Mouse (Mus musculus): ENCODE measurements around the gene Rftn1.
A peak's percentile ranks its signal among the peaks of the same experiment; 100 is the strongest.
"Not testable (repeated sequence)": the region's sequence is repeated elsewhere in the genome, so short reads cannot be mapped to it uniquely, and the experiment has no call there.

Gene Rftn1

GRCm38 (mm10) chr17:50190131-50191015 lies at the start of gene Rftn1:
Rftn1 (minus strand) TSS chr17:50190674.
- DNase-seq (ENCODE audit: low read depth in 2 of 2, low spot score in 2 of 2) = peak; percentile 48 to 66

DNA sequence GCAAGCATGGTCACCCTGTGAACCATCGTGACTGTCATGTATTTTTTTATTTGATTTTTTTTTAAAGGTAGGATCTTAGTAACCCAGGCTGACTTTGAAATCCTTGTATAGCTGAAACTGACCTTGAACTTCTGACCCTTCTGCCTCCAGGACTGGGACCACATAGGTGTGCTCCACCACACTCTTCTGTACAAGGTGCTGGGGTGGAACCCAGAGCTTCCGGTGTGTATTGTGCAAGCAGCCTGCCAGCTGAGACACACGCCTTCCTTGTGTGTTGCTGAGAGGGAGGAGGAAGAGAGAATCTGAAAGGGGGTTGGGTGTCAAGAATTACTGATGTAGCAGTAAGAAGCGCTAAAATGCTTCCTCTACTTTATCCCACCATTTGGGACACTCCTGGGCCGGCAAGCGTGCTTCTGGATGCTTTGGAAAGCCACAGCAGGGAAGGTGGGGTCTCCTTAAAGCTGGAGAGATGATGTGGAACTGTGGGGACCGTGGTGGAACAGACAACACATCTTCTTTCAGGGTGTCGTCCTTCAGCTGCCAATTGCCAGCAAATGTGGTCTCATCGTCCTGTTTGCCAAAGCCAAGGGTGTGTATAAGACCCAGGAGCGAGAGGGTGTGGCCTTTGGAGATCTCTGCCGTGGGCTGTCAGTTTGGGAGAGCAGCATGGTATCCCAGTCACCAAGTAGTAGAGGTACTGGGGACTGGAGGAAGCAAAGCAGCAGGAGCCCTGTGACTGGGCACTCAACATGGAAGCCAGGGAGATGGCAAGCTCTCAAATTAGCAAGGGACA lies 47.5 kb upstream of the Rftn1 start:
- no peak for DNase-seq (ENCODE audit: low read depth in 2 of 2, low spot score in 2 of 2)

GRCm38 (mm10) chr17:50237436-50237709 lies 46.9 kb upstream of the Rftn1 start:
- peak; percentile 65 to 72 for DNase-seq (ENCODE audit: low read depth in 2 of 2, low spot score in 2 of 2)

DNA sequence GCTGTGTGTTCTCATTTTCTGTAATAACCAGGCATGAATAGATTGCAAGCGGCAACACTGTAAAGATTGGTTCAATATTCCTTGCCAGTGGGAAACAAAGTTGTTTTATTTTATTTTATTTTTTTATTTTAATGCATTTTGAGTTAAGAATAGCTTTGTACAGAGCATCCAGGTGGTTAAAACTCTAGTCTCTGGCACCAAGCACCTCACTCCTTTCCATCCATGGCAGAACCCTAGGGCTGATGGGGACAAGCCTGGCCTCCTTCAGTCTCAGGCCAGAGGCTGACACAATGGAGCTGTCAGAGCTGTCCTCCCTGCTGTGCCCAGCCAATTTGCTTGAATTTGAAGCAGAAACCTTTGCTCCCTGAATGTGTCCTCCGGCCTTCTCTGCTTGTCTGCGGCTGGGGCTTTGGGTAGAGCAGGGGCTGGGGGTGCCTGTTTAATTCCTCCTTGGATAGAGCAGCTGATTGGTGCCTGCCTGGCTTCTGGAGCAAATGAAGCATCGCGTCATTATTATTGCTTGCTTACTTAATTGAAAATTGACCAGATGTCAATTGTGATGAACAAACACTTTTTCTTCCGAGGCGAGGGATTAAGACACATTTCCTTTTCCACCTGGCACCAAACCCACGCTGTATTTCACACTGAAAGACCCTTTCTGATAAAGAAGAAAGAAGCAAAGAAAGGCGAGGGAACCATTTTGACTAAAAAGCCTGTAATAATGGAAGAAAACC lies 46.4 kb upstream of the Rftn1 start:
- no peak for DNase-seq (ENCODE audit: low read depth in 2 of 2, low spot score in 2 of 2)

DNA sequence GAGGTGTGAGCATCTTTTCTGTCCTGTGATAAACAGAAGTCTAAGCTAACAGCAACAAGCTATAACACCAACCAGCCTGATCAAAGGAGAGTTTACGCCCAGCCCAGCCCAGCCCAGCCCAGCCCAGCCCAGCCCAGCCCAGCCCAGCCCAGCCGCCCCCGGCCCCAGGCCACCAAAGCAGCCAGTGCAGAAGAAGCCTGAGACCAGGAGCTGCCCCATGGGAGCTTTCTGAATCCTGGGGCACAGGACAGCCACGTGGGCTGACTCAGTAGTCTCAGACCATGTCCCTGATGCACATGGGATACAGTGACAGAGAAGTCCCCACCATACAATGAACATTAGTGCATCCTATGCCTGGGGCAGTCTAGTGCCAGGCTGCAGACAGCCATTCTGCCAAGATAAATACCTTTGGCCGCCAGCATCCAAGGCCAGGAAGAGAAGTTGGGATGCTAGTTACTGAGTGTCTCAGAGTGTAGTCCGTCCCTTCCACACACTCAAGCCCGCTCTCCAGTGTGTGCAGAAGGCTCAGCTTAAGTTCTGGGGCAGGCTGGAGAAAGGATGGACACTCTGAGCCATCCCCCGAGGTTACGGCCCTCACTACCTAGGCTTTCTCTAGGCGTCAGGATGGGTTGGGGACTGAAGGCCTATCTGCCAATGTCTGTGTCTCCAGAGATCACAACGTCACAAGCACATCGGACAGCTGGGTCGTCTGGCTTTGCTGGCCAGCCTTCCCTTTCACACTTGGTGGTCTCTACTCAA lies 45.6 kb upstream of the Rftn1 start:
- no peak for DNase-seq (ENCODE audit: low read depth in 2 of 2, low spot score in 2 of 2)

DNA sequence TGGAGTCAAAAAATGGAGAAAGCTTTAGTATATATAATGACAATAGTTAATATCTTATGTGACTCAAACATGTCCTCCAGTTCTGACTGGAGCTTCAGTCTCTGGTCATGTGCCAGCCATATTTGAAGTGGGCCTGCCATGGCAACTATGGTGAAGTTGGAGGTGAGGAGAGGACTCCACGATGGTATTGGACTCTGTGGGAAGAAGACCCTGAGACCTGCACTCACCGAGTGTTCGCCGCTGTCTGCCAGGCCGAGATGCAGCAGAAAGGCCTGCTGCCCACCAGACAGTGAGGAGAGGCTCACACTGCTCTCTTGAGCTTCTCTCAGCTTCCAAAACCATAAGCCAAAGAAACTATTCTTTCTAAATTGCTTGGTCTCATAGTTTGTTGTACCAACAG lies 43.5 kb upstream of the Rftn1 start:
- DNase-seq (ENCODE audit: low read depth in 2 of 2, low spot score in 2 of 2) = no peak

GRCm38 (mm10) chr17:50232821-50233220 lies 42.3 kb upstream of the Rftn1 start:
- DNase-seq (ENCODE audit: low read depth in 2 of 2, low spot score in 2 of 2) = no peak

DNA sequence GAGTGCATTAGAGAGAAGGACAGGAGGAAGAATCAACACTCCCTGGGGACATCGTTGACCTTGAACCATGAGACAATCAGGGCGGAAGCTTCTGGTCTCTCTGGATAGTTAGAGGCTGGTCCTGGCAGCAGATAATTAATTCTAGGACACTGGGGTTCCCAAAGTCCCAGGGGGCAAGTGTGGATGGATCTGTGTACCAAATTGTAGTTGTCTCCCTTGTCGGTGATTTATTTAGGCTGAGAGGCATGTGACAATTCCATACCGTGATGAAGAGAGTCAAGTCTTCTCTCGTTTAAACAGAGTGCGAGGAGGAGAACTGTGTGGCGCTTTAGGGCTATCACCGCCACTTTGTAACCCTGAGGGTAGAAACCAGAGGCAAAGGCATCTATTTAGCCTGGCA lies 40.7 kb upstream of the Rftn1 start:
- no peak for DNase-seq (ENCODE audit: low read depth in 2 of 2, low spot score in 2 of 2)

DNA sequence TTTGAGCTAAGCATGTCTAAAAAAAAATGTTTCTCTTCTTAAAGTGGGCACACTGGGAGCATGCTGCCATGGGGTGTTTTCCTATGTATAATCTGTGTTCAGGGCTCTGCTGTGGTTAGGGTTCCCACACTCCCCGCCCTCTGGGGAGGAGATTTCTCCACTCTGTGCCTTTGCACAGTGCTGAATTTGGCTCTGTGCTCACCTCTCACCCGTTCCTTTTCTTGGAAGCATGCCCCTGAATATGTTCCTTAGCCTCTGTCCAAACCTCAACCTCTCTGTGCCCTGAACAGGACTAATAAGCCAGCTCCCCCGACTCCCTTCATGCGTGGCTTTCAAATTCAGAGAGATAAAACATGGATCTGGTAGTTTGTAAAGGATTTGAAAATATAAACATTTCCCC lies 39.1 kb upstream of the Rftn1 start:
- no peak for DNase-seq (ENCODE audit: low read depth in 2 of 2, low spot score in 2 of 2)

DNA sequence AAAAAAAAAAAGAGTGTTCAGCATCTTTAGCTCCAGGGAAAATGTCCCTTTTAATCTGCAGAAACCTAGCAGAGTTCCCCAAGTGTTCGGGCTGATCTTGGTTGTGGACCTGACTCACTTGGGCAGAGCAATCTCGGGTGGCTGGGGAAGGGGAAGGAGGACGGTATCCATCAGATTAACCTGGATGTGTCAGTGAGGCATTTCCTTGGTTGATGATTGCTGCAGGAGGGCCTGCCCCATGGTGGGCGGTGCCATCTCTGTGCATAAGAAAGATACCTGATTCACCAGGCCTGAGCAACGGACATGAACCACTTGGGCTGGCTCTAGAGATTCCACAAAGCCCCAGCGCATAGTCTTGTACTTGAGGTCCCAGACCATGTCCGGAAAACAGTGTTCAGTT lies 36.9 kb upstream of the Rftn1 start:
- DNase-seq (ENCODE audit: low read depth in 2 of 2, low spot score in 2 of 2) = no peak

GRCm38 (mm10) chr17:50224718-50225117 lies 34.2 kb upstream of the Rftn1 start:
- no peak for DNase-seq (ENCODE audit: low read depth in 2 of 2, low spot score in 2 of 2)

- DNase-seq (ENCODE audit: low read depth in 2 of 2, low spot score in 2 of 2) = no peak
Observed at GRCm38 (mm10) chr17:50217978-50218377, 27.5 kb upstream of the Rftn1 start.

GRCm38 (mm10) chr17:50215104-50215503 lies 24.6 kb upstream of the Rftn1 start:
- DNase-seq (ENCODE audit: low read depth in 2 of 2, low spot score in 2 of 2) = no peak

DNA sequence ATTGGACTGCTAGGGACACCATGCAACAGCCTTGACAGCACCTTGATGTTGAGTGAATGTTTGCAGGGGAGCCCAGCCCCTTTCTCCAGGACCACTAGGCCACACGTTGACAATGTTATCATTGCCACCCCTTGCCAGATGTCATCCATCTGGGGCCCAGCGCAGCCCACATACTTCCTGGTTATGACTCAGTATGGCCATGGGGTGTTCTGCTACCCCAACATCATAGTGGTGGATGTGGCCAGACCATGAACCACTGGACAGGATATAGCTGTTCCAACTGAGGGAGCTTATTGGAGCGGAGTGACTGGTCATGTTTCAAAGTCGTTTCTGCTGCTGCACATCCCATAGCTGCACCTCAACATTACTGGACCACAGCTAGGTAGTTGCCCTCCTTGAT lies 22.6 kb upstream of the Rftn1 start:
- no peak for DNase-seq (ENCODE audit: low read depth in 2 of 2, low spot score in 2 of 2)

- no peak for DNase-seq (ENCODE audit: low read depth in 2 of 2, low spot score in 2 of 2)
Observed at GRCm38 (mm10) chr17:50211816-50212215, 21.3 kb upstream of the Rftn1 start.

GRCm38 (mm10) chr17:50209831-50210230 lies 19.4 kb upstream of the Rftn1 start:
- no peak for DNase-seq (ENCODE audit: low read depth in 2 of 2, low spot score in 2 of 2)

DNA sequence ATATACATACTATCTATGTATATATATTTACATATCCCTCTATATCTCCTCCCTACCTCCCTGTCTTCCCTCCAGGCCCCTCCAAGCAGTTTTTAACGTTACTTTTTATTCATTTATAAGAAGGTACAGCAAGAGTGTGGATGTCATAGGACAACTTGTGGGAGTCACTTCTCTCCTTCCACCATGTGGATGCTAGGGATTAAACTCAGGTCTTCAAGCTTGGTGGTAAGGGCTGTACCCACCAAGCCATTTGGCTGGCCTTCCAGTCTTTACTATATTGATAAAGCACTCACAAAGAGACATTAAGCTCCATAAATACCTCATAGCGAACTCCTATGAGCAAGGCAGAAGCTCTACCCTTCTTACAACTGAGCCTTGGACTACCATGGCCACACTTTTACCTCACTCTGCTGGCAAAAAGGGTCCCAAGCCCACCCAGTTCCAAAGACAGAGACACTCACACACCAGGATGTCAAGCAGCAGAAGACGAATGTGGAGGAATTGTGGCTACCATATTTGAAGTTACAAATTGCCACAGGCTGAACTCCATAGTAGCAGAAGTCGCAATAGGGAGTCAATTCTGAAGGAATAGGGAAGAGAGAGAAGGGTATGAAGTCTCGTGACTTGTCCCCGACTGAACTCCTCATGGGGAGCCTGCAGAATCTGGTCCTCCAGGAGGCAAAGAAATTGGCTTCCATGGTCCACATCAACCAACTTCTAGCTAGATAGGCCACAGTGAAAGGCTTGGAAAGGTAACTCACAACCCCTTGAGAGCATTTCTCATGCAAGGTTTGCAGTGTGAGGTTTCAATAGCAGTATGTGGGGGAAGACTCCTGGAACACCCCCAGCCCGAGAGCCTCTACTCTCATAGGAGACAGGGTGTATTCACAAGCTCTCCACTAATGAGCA lies 17.9 kb upstream of the Rftn1 start:
- DNase-seq (ENCODE audit: low read depth in 2 of 2, low spot score in 2 of 2) = no peak

- DNase-seq (ENCODE audit: low read depth in 2 of 2, low spot score in 2 of 2) = not testable (repeated sequence)
Observed at GRCm38 (mm10) chr17:50206262-50206661, 15.8 kb upstream of the Rftn1 start.

GRCm38 (mm10) chr17:50205840-50206239 lies 15.4 kb upstream of the Rftn1 start:
- DNase-seq (ENCODE audit: low read depth in 2 of 2, low spot score in 2 of 2) = not testable (repeated sequence)

DNA sequence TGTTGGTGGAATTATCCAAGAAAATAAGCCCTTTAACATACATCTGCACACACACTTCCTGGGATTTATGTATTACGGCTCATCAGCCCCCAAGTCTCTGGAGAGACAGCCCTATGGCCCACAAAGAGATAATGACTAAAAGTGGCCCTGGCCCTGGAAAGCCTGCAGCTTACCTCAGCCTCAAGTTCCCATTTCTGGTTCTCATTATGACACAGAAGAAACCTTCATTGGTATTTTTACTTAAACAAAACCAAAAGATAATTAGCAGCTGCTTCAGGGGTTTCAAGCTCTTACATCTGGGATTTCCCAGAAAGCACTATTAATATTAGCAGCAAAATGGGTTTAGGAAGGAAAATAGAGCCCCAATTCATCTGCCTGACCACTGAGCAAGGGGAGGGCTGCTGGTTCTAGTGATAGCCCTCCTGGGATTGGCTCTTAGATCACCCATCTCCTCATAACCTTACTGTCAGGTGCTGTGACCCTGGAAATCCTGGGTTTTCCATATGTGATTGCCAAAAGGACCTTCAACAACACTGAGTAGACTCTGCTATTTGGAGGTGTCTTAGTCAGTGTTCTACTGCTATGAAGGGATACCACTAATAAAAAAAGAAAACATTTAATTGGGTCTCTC lies 14.8 kb upstream of the Rftn1 start:
- DNase-seq (ENCODE audit: low read depth in 2 of 2, low spot score in 2 of 2) = no peak

All from CD8-positive naive resting alpha-beta T cell, adult 2 months (primary cell).